Mouse (Mus musculus) limb, embryonic 13.5 days (tissue): ENCODE measurements around the gene Stk32c. TPM values are rescaled to one million over a fixed set of nuclear protein-coding genes. Genes with fewer than 3 reads are reported as not detected.

Source experiments
- ATAC-seq: fragments of 200-750 bp; cut with Nextera tagmentation; 2 replicates; pipeline ENCODE4 v1.8.0; 2017; ENCODE audit warnings: low read depth, moderate number of reproducible peaks, moderate TSS enrichment; ENCODE audit not compliant: low FRiP score
- H3K27ac ChIP-seq: fragments of 300-500 bp; sonication (generic); 2 replicates; pipeline ENCODE4 v1.5.1; 2015; ENCODE audit warnings: inconsistent platforms, mild to moderate bottlenecking, moderate library complexity
- H3K27me3 ChIP-seq: fragments of 300-500 bp; sonication (generic); 2 replicates; pipeline ENCODE4 v1.6.1; 2015; ENCODE audit warnings: mild to moderate bottlenecking, inconsistent platforms
- H3K36me3 ChIP-seq: fragments of 300-500 bp; sonication (generic); 2 replicates; pipeline ENCODE4 v1.6.1; 2015; ENCODE audit warnings: inconsistent platforms, mild to moderate bottlenecking, moderate library complexity
- H3K4me1 ChIP-seq: fragments of 300-500 bp; sonication (generic); 2 replicates; pipeline ENCODE4 v1.6.1; 2015; ENCODE audit warnings: inconsistent platforms
- H3K4me2 ChIP-seq: fragments of 300-500 bp; sonication (generic); replicated peaks from 2 replicates; pipeline ENCODE4 v1.6.1; 2015; ENCODE audit warnings: inconsistent platforms, mild to moderate bottlenecking, moderate library complexity
- H3K4me3 ChIP-seq: fragments of 300-500 bp; sonication (generic); 2 replicates; pipeline ENCODE4 v1.5.1; 2015; ENCODE audit warnings: moderate library complexity, mild to moderate bottlenecking, inconsistent platforms
- H3K9ac ChIP-seq: fragments of 300-500 bp; sonication (generic); 2 replicates; pipeline ENCODE4 v1.6.1; 2015; ENCODE audit warnings: mild to moderate bottlenecking, inconsistent platforms
- H3K9me3 ChIP-seq: fragments of 300-500 bp; sonication (generic); 2 replicates; pipeline ENCODE4 v1.6.1; 2016; ENCODE audit warnings: inconsistent platforms
- WGBS: fragments of 180-500 bp; shearing (Covaris S2); methylation state at CpG from one replicate; pipeline ENCODE4 v1.1.7; 2015; 5-methylcytosine and 5-hydroxymethylcytosine counted together
- polyA plus RNA-seq: library from polyadenylated mRNA; unstranded; fragments of >200 nt; fragmentation: Nextera tagmentation; extraction: Ambion mirVana; gene quantifications from 2 replicates; pipeline ENCODE4 v1.2.1, GENCODE M21; 2015

Gene Stk32c
- polyA plus RNA-seq, 1 experiment from 2014 or later = 0.17 TPM

- Histone ChIP-seq H3K4me2 (no peak overlapping the region), H3K36me3 (no peaks in the 10 kb centered on the region), H3K27me3 (no peaks in the 10 kb centered on the region), H3K9me3 (no peaks in the 10 kb centered on the region), H3K9ac (no peak overlapping the region), H3K27ac (no peak overlapping the region), H3K4me1 (peaks cover 22% of the 10 kb centered on the region), H3K4me3 (no peak overlapping the region)
- no peak for ATAC-seq
- 75% methylated on average over 7 of the region's 7 CpGs for WGBS
These were observed 86.6 kb downstream of the Stk32c start for GRCm38 (mm10) chr7:139126549-139126948.

- Histone ChIP-seq H3K27ac (no peak overlapping the region), H3K36me3 (no peaks in the 10 kb centered on the region), H3K9ac (no peak overlapping the region), H3K9me3 (no peaks in the 10 kb centered on the region), H3K4me2 (no peak overlapping the region), H3K4me1 (peaks cover 16% of the 10 kb centered on the region), H3K27me3 (no peaks in the 10 kb centered on the region), H3K4me3 (no peak overlapping the region)
- 89% methylated on average over 4 of the region's 4 CpGs for WGBS
- ATAC-seq = no peak
These were observed 87.2 kb downstream of the Stk32c start for GRCm38 (mm10) chr7:139125881-139126280.

- 0 out of 2 replicates have a peak, but pooled peaks cover 7% of the 10 kb centered on the region for H3K27me3 ChIP-seq
- 65% methylated on average over 2 of the region's 2 CpGs for WGBS
- no peak for ATAC-seq
These were observed 93.3 kb downstream of the Stk32c start for GRCm38 (mm10) chr7:139119775-139120153.

GRCm38 (mm10) chr7:139119152-139119774, 93.8 kb downstream of the Stk32c start:
- no peak overlapping the region for H3K27ac ChIP-seq
- WGBS = 47% methylated on average over 13 of the region's 13 CpGs
- ATAC-seq = no peak
- H3K9ac ChIP-seq = peak overlapping the region; percentile 13; the same call in 1 of the 2 replicates
- no peaks in the 10 kb centered on the region for H3K36me3 ChIP-seq
- no peaks in the 10 kb centered on the region for H3K9me3 ChIP-seq
- H3K4me3 ChIP-seq = no peak overlapping the region
- no peak overlapping the region for H3K4me2 ChIP-seq
- H3K27me3 ChIP-seq = 0 out of 2 replicates have a peak, but pooled peaks cover 7% of the 10 kb centered on the region
- H3K4me1 ChIP-seq = peaks cover 2% of the 10 kb centered on the region; the same call in 1 of the 2 replicates

More at GRCm38 (mm10) chr7:139119775-139120153, 93.3 kb downstream of the Stk32c start:
- peaks cover 2% of the 10 kb centered on the region; the same call in 1 of the 2 replicates for H3K4me1 ChIP-seq
- no peak overlapping the region for H3K4me2 ChIP-seq
- H3K36me3 ChIP-seq = no peaks in the 10 kb centered on the region
- no peak overlapping the region for H3K4me3 ChIP-seq
- H3K9me3 ChIP-seq = no peaks in the 10 kb centered on the region
- no peak overlapping the region; the same call in 1 of the 2 replicates for H3K9ac ChIP-seq
- no peak overlapping the region for H3K27ac ChIP-seq

- Histone ChIP-seq H3K9ac (no peak overlapping the region), H3K36me3 (no peaks in the 10 kb centered on the region), H3K4me3 (no peak overlapping the region), H3K4me2 (no peak overlapping the region), H3K9me3 (no peaks in the 10 kb centered on the region), H3K4me1 (0 out of 2 replicates have a peak, but pooled peaks cover 4% of the 10 kb centered on the region), H3K27me3 (no peaks in the 10 kb centered on the region), H3K27ac (no peak overlapping the region)
- no peak for ATAC-seq
- WGBS = 87% methylated on average over 9 of the region's 9 CpGs
These were observed 105.0 kb downstream of the Stk32c start for GRCm38 (mm10) chr7:139107908-139108650.

- no peak for ATAC-seq
- WGBS = 72% methylated on average over 7 of the region's 7 CpGs
- 0 out of 2 replicates have a peak, but pooled peaks cover 4% of the 10 kb centered on the region for H3K4me1 ChIP-seq
- no peak overlapping the region for H3K4me3 ChIP-seq
- H3K9ac ChIP-seq = no peak overlapping the region
- no peaks in the 10 kb centered on the region for H3K36me3 ChIP-seq
- no peaks in the 10 kb centered on the region for H3K9me3 ChIP-seq
- no peak overlapping the region for H3K4me2 ChIP-seq
- H3K27me3 ChIP-seq = no peaks in the 10 kb centered on the region
- no peak overlapping the region for H3K27ac ChIP-seq
These were observed 107.4 kb downstream of the Stk32c start for GRCm38 (mm10) chr7:139105705-139106104.

GRCm38 (mm10) chr7:139105076-139105475, 108.0 kb downstream of the Stk32c start:
- H3K4me2 ChIP-seq = no peak overlapping the region
- 80% methylated on average over 5 of the region's 5 CpGs for WGBS
- H3K4me3 ChIP-seq = no peak overlapping the region
- H3K36me3 ChIP-seq = peaks cover 3% of the 10 kb centered on the region; the same call in 1 of the 2 replicates
- no peaks in the 10 kb centered on the region for H3K9me3 ChIP-seq
- ATAC-seq = no peak
- H3K27me3 ChIP-seq = no peaks in the 10 kb centered on the region
- no peak overlapping the region for H3K27ac ChIP-seq
- H3K4me1 ChIP-seq = 0 out of 2 replicates have a peak, but pooled peaks cover 4% of the 10 kb centered on the region
- H3K9ac ChIP-seq = no peak overlapping the region

- no peak overlapping the region for H3K9ac ChIP-seq
- H3K36me3 ChIP-seq = peaks cover 5% of the 10 kb centered on the region; the same call in 1 of the 2 replicates
- no peak overlapping the region for H3K4me3 ChIP-seq
- H3K27me3 ChIP-seq = no peaks in the 10 kb centered on the region
- no peak for ATAC-seq
- no peak overlapping the region for H3K27ac ChIP-seq
- H3K9me3 ChIP-seq = no peaks in the 10 kb centered on the region
- H3K4me1 ChIP-seq = 0 out of 2 replicates have a peak, but pooled peaks cover 4% of the 10 kb centered on the region
- no peak overlapping the region for H3K4me2 ChIP-seq
- WGBS = 63% methylated on average over 10 of the region's 10 CpGs
These were observed 109.1 kb downstream of the Stk32c start for GRCm38 (mm10) chr7:139103960-139104381.

GRCm38 (mm10) chr7:139101826-139102225, 111.3 kb downstream of the Stk32c start:
- Histone ChIP-seq H3K27me3 (no peaks in the 10 kb centered on the region), H3K4me3 (no peak overlapping the region), H3K9me3 (no peaks in the 10 kb centered on the region), H3K27ac (no peak overlapping the region), H3K4me2 (no peak overlapping the region), H3K36me3 (peaks cover 13% of the 10 kb centered on the region; the same call in 1 of the 2 replicates), H3K4me1 (no peaks in the 10 kb centered on the region), H3K9ac (no peak overlapping the region)
- no peak for ATAC-seq
- 77% methylated on average over 3 of the region's 3 CpGs for WGBS

- no peak for ATAC-seq
- Histone ChIP-seq H3K4me3 (no peak overlapping the region), H3K9ac (no peak overlapping the region), H3K4me1 (no peaks in the 10 kb centered on the region), H3K4me2 (no peak overlapping the region), H3K27me3 (no peaks in the 10 kb centered on the region), H3K9me3 (no peaks in the 10 kb centered on the region), H3K27ac (no peak overlapping the region), H3K36me3 (peaks cover 13% of the 10 kb centered on the region; the same call in 1 of the 2 replicates)
- 71% methylated on average over 10 of the region's 10 CpGs for WGBS
These were observed 111.8 kb downstream of the Stk32c start for GRCm38 (mm10) chr7:139101286-139101804.

GRCm38 (mm10) chr7:139100531-139101095, 112.5 kb downstream of the Stk32c start:
- no peaks in the 10 kb centered on the region for H3K4me1 ChIP-seq
- no peak overlapping the region for H3K27ac ChIP-seq
- WGBS = 72% methylated on average over 12 of the region's 12 CpGs
- no peak overlapping the region for H3K9ac ChIP-seq
- peaks cover 13% of the 10 kb centered on the region; the same call in 1 of the 2 replicates for H3K36me3 ChIP-seq
- no peaks in the 10 kb centered on the region for H3K9me3 ChIP-seq
- H3K4me3 ChIP-seq = no peak overlapping the region
- no peak for ATAC-seq
- no peaks in the 10 kb centered on the region for H3K27me3 ChIP-seq
- no peak overlapping the region for H3K4me2 ChIP-seq

GRCm38 (mm10) chr7:139096399-139096798, 116.7 kb downstream of the Stk32c start:
- no peak for ATAC-seq
- Histone ChIP-seq H3K9me3 (no peaks in the 10 kb centered on the region), H3K4me2 (no peak overlapping the region), H3K27ac (no peak overlapping the region), H3K4me3 (no peak overlapping the region), H3K27me3 (no peaks in the 10 kb centered on the region), H3K36me3 (peaks cover 38% of the 10 kb centered on the region), H3K9ac (no peak overlapping the region), H3K4me1 (no peaks in the 10 kb centered on the region)
- 88% methylated on average over 6 of the region's 6 CpGs for WGBS
